In genomic region chr4:116657971-116658370, GRCm38 (mm10) we compare ENCODE assay signal across 25 mouse cellular contexts. TPM values are rescaled to one million over a fixed set of nuclear protein-coding genes. Genes with fewer than 3 reads are reported as not detected.
A peak's percentile ranks its signal among the peaks of the same experiment; 100 is the strongest.
DNase-seq lines count a peak whose midpoint lies in the region; ATAC-seq and TF ChIP-seq lines count a peak whose summit lies in the region.
"Had no signal": no experiment of that assay in that cellular context is flagged by ENCODE, and none has a peak within 500 bp of the region (broad histone marks: within the 10 kb centered on the region; RNA-seq: fewer than 3 reads in every experiment).

No protein-coding gene starts in this region.

- H3K36me3 ChIP-seq in hindbrain, embryonic 13.5 days, result no peaks in the 10 kb centered on the region
- H3K36me3 ChIP-seq in hindbrain, embryonic 14.5 days (replicated peaks; ENCODE audit: control insufficient read depth, insufficient read depth), result no peaks in the 10 kb centered on the region
- H3K36me3 ChIP-seq in kidney, adult 2 months (ENCODE audit: control insufficient read depth, insufficient read depth, low read length), result no peaks in the 10 kb centered on the region
- H3K36me3 ChIP-seq in testis, adult 2 months (ENCODE audit: control insufficient read depth, insufficient read depth, low read length), result no peaks in the 10 kb centered on the region
- H3K36me3 ChIP-seq: forebrain, embryonic 10.5 days; G1E; heart, embryonic 10.5 days; heart, embryonic 13.5 days had no signal

- no peaks in the 10 kb centered on the region for H3K9me3 ChIP-seq in hindbrain, embryonic 13.5 days
- no peaks in the 10 kb centered on the region for H3K9me3 ChIP-seq in hindbrain, embryonic 14.5 days (ENCODE audit: control insufficient read depth, low read length)
- H3K9me3 ChIP-seq: forebrain, embryonic 10.5 days; forebrain, embryonic 13.5 days; G1E; heart, embryonic 10.5 days; heart, embryonic 13.5 days had no signal

- TF ChIP-seq CTCF in kidney, adult 2 months (conservative IDR thresholded peaks at IDR 0.05; ENCODE audit: insufficient read depth, insufficient read length, low read depth, low read length), result no peak
- TF ChIP-seq CTCF in testis, adult 2 months (IDR thresholded peaks at IDR 0.05; ENCODE audit: control insufficient read depth, insufficient read depth, insufficient replicate concordance, low read depth, low read length), result no peak

- ATAC-seq in hindbrain, embryonic 13.5 days (ENCODE audit: low FRiP score), result no peak
- no peak for ATAC-seq in hindbrain, embryonic 14.5 days (ENCODE audit: low FRiP score)
- ATAC-seq: forebrain, embryonic 13.5 days; forebrain, embryonic 16.5 days; Patski had no signal

- H3K4me1 ChIP-seq in hindbrain, embryonic 13.5 days (replicated peaks), result no peaks in the 10 kb centered on the region
- H3K4me1 ChIP-seq in hindbrain, embryonic 14.5 days (replicated peaks; ENCODE audit: control insufficient read depth, insufficient read depth, low read length), result no peaks in the 10 kb centered on the region
- peaks cover 31% of the 10 kb centered on the region for H3K4me1 ChIP-seq in kidney, adult 2 months (ENCODE audit: control insufficient read depth, insufficient read depth, low read length)
- no peaks in the 10 kb centered on the region; the same call in 1 of the 2 replicates for H3K4me1 ChIP-seq in testis, adult 2 months (ENCODE audit: control insufficient read depth, insufficient read depth, low read length)
- H3K4me1 ChIP-seq: forebrain, embryonic 10.5 days; forebrain, embryonic 13.5 days had no signal

- H3K27me3 ChIP-seq in hindbrain, embryonic 13.5 days, result no peaks in the 10 kb centered on the region
- H3K27me3 ChIP-seq in hindbrain, embryonic 14.5 days (ENCODE audit: control insufficient read depth, insufficient read depth, low read length), result no peaks in the 10 kb centered on the region
- H3K27me3 ChIP-seq in kidney, adult 2 months (replicated peaks; ENCODE audit: control insufficient read depth, insufficient read depth, low read length), result no peaks in the 10 kb centered on the region
- H3K27me3 ChIP-seq in testis, adult 2 months (ENCODE audit: control insufficient read depth, insufficient read depth, low read length), result no peaks in the 10 kb centered on the region
- H3K27me3 ChIP-seq: forebrain, embryonic 13.5 days; heart, embryonic 13.5 days; Patski had no signal

- H3K9ac ChIP-seq in hindbrain, embryonic 13.5 days, result 0 out of 2 replicates have a peak overlapping the region, but pooled peaks have one; percentile 9
- H3K9ac ChIP-seq in hindbrain, embryonic 14.5 days, result no peak overlapping the region
- H3K9ac ChIP-seq: forebrain, embryonic 13.5 days; heart, embryonic 13.5 days had no signal

- H3K27ac ChIP-seq in hindbrain, embryonic 13.5 days, result no peak overlapping the region
- no peak overlapping the region for H3K27ac ChIP-seq in hindbrain, embryonic 14.5 days
- H3K27ac ChIP-seq in kidney, adult 2 months (ENCODE audit: insufficient read depth, low read depth, low read length), result peak overlapping the region; percentile 83
- H3K27ac ChIP-seq in testis, adult 2 months (ENCODE audit: control insufficient read depth, insufficient read depth, low read depth, low read length), result no peak overlapping the region
- H3K27ac ChIP-seq: forebrain, embryonic 10.5 days; forebrain, embryonic 13.5 days; heart, adult 2 months; heart, embryonic 10.5 days; heart, embryonic 13.5 days had no signal

- TF ChIP-seq POLR2A in kidney, adult 2 months (IDR thresholded peaks at IDR 0.05; ENCODE audit: low read depth, low read length), result no peak
- no peak for TF ChIP-seq POLR2A in testis, adult 2 months (IDR thresholded peaks at IDR 0.05; ENCODE audit: control insufficient read depth, low read depth, low read length)

- no peak overlapping the region for H3K4me3 ChIP-seq in hindbrain, embryonic 13.5 days
- no peak overlapping the region for H3K4me3 ChIP-seq in hindbrain, embryonic 14.5 days (replicated peaks; ENCODE audit: low read length)
- no peak overlapping the region; the same call in 1 of the 2 replicates for H3K4me3 ChIP-seq in kidney, adult 2 months (ENCODE audit: insufficient read depth, low read depth, low read length)
- H3K4me3 ChIP-seq in testis, adult 2 months (ENCODE audit: control insufficient read depth, low read depth, low read length), result peak overlapping the region; percentile 57
- H3K4me3 ChIP-seq: forebrain, embryonic 10.5 days; forebrain, embryonic 13.5 days; heart, adult 2 months; heart, embryonic 10.5 days; heart, embryonic 13.5 days had no signal

- no peak for DNase-seq in hindbrain, embryonic 14.5 days (ENCODE audit: low spot score)
- DNase-seq in kidney, adult 2 months, result peak; percentile 44
- DNase-seq in kidney, postnatal 4 days, result no peak
- DNase-seq in kidney, postnatal 36 days, result peak; percentile 20 to 42
- no peak for DNase-seq in kidney, postnatal 14 days
- DNase-seq in testis, postnatal 14 days (ENCODE audit: low spot score), result no peak
- DNase-seq: adrenal gland, postnatal 10 days; adrenal gland, postnatal 36 days; cerebellum, adult 18-20 months; cerebellum, adult 9-10 months; cerebellum, postnatal 14 days; gastrocnemius, postnatal 10 days; gastrocnemius, postnatal 36 days; heart, adult 2 months; heart, postnatal 14 days; heart, postnatal 4 days had no signal

- H3K4me2 ChIP-seq in hindbrain, embryonic 13.5 days, result no peak overlapping the region
- no peak overlapping the region for H3K4me2 ChIP-seq in hindbrain, embryonic 14.5 days (replicated peaks)
- H3K4me2 ChIP-seq: forebrain, embryonic 13.5 days; heart, embryonic 13.5 days had no signal

- 39% methylated on average over 3 of the region's 3 CpGs for WGBS in hindbrain, embryonic 13.5 days
- 41% methylated on average over 3 of the region's 3 CpGs for WGBS in hindbrain, embryonic 14.5 days
- WGBS in kidney, adult 2 months, result 32% methylated on average over 3 of the region's 3 CpGs

RNA-seq across cellular contexts. Expression of gene Akr1a1, which starts 6.5 kb away (rescaled TPM):
- 666 and 678 TPM in 2 replicates for polyA plus RNA-seq in hindbrain, embryonic 13.5 days (2015; fragmentation: Nextera tagmentation; extraction: Ambion mirVana)
- polyA plus RNA-seq in hindbrain, embryonic 14.5 days (2014; fragmentation: Nextera tagmentation; extraction: Ambion mirVana), result 712 and 742 TPM in 2 replicates
- 2,926 and 3,067 TPM in 2 replicates for polyA plus RNA-seq in kidney, adult 2 months (2012; rRNA removed)
- polyA plus RNA-seq in testis, adult 2 months (2012; rRNA removed), result 103 and 109 TPM in 2 replicates

RNA-seq across cellular contexts. Expression of gene Prdx1, which starts 27.4 kb away (rescaled TPM):
- 475 TPM in 2 replicates for polyA plus RNA-seq in hindbrain, embryonic 13.5 days (2015; fragmentation: Nextera tagmentation; extraction: Ambion mirVana)
- 432 and 436 TPM in 2 replicates for polyA plus RNA-seq in hindbrain, embryonic 14.5 days (2014; fragmentation: Nextera tagmentation; extraction: Ambion mirVana)
- polyA plus RNA-seq in kidney, adult 2 months (2012; rRNA removed), result 282 and 478 TPM in 2 replicates
- polyA plus RNA-seq in testis, adult 2 months (2012; rRNA removed), result 62.2 and 77.9 TPM in 2 replicates

RNA-seq across cellular contexts. Expression of gene Nasp, which starts 30.2 kb away (rescaled TPM):
- polyA plus RNA-seq in hindbrain, embryonic 13.5 days (2015; fragmentation: Nextera tagmentation; extraction: Ambion mirVana), result 109 and 110 TPM in 2 replicates
- 86.3 and 88.9 TPM in 2 replicates for polyA plus RNA-seq in hindbrain, embryonic 14.5 days (2014; fragmentation: Nextera tagmentation; extraction: Ambion mirVana)
- polyA plus RNA-seq in kidney, adult 2 months (2012; rRNA removed), result 2.5 and 3.9 TPM in 2 replicates
- polyA plus RNA-seq in testis, adult 2 months (2012; rRNA removed), result 110 and 149 TPM in 2 replicates

RNA-seq across cellular contexts. Expression of gene Mmachc, which starts 50.2 kb away (rescaled TPM):
- 24.3 and 29.7 TPM in 2 replicates for polyA plus RNA-seq in hindbrain, embryonic 13.5 days (2015; fragmentation: Nextera tagmentation; extraction: Ambion mirVana)
- polyA plus RNA-seq in hindbrain, embryonic 14.5 days (2014; fragmentation: Nextera tagmentation; extraction: Ambion mirVana), result 11.0 and 14.8 TPM in 2 replicates
- polyA plus RNA-seq in kidney, adult 2 months (2012; rRNA removed), result 28.8 and 30.3 TPM in 2 replicates
- 24.9 and 26.8 TPM in 2 replicates for polyA plus RNA-seq in testis, adult 2 months (2012; rRNA removed)

RNA-seq across cellular contexts. Expression of gene Ccdc163, which starts 50.3 kb away (rescaled TPM):
- polyA plus RNA-seq in hindbrain, embryonic 13.5 days (2015; fragmentation: Nextera tagmentation; extraction: Ambion mirVana), result 16.6 and 19.3 TPM in 2 replicates
- polyA plus RNA-seq in hindbrain, embryonic 14.5 days (2014; fragmentation: Nextera tagmentation; extraction: Ambion mirVana), result 11.3 and 11.5 TPM in 2 replicates
- polyA plus RNA-seq in kidney, adult 2 months (2012; rRNA removed), result 29.2 and 34.5 TPM in 2 replicates
- polyA plus RNA-seq in testis, adult 2 months (2012; rRNA removed), result 185 and 214 TPM in 2 replicates

Comparison
In these comparisons a context has a peak if more than half of its experiments do, and no peak if none do; other contexts are left out.
1. DNase-seq: peak in kidney, adult 2 months (single experiment) and kidney, postnatal 36 days (2 of 2); none in hindbrain, embryonic 14.5 days (single experiment), kidney, postnatal 4 days (0 of 2), kidney, postnatal 14 days (single experiment) and testis, postnatal 14 days (single experiment).
2. RNA of gene Nasp, which starts 30.2 kb away (polyA plus RNA-seq): 110 to 149 TPM in testis, adult 2 months, 109 to 110 TPM in hindbrain, embryonic 13.5 days and 86.3 to 88.9 TPM in hindbrain, embryonic 14.5 days; 2.5 to 3.9 TPM in kidney, adult 2 months; every median in the first group is over 10 times any median in the second.